ENCODE assay signal across 8 mouse cellular contexts in genomic region chr5:127370503-127370902, GRCm38 (mm10).
DNase-seq lines count a peak whose midpoint lies in the region; ATAC-seq lines count a peak whose summit lies in the region.

No protein-coding gene starts in this region.

- H3K27ac ChIP-seq in liver, embryonic 12.5 days: no peak overlapping the region

- H3K9me3 ChIP-seq in liver, embryonic 12.5 days (replicated peaks): peaks cover 7% of the 10 kb centered on the region; the same call in 1 of the 2 replicates

- no peak overlapping the region for H3K9ac ChIP-seq in liver, embryonic 12.5 days

- intact Hi-C loops in left cerebral cortex, postnatal 14 days (cut with DNase I): no loop called here

- H3K4me2 ChIP-seq in liver, embryonic 12.5 days: no peak overlapping the region

- no peak for ATAC-seq in liver, embryonic 12.5 days
- no peak for ATAC-seq in megakaryocyte progenitor cell, adult 5-6 weeks (replicated peaks; ENCODE audit: poor library complexity)

- H3K4me1 ChIP-seq in liver, embryonic 12.5 days: no peaks in the 10 kb centered on the region

- H3K27me3 ChIP-seq in liver, embryonic 12.5 days (replicated peaks): no peaks in the 10 kb centered on the region

- peak; percentile 44 to 62 for DNase-seq in left cerebral cortex, postnatal 14 days (ENCODE audit: low spot score in 2 of 2)
- no peak for DNase-seq in left cerebral cortex, adult 18-20 months (ENCODE audit: low spot score in 2 of 2)
- DNase-seq in frontal cortex, postnatal 14 days (ENCODE audit: low spot score in 2 of 2): peak; percentile 16 to 17
- peak; percentile 18 to 38 for DNase-seq in lung, adult 18-20 months
- DNase-seq in right cerebral cortex, postnatal 14 days: peak; percentile 29
- no peak for DNase-seq in c-Kit-positive CD71-positive TER-119-positive erythroid progenitor cells, embryonic 14.5 days (ENCODE audit: low spot score)

- WGBS in liver, embryonic 12.5 days (ENCODE audit: insufficient replicate concordance): 45% methylated on average over 3 of the region's 3 CpGs

- no peaks in the 10 kb centered on the region for H3K36me3 ChIP-seq in liver, embryonic 12.5 days

- no peak overlapping the region for H3K4me3 ChIP-seq in liver, embryonic 12.5 days

Comparison
In these comparisons a context has a peak if more than half of its experiments do, and no peak if none do; other contexts are left out.
1. DNase-seq: peak in left cerebral cortex, postnatal 14 days (2 of 2), frontal cortex, postnatal 14 days (2 of 2), lung, adult 18-20 months (2 of 2) and right cerebral cortex, postnatal 14 days (single experiment); none in left cerebral cortex, adult 18-20 months (0 of 2) and c-Kit-positive CD71-positive TER-119-positive erythroid progenitor cells, embryonic 14.5 days (single experiment).